Mouse (Mus musculus): ENCODE results near the gene Ctbp2.

DNA sequence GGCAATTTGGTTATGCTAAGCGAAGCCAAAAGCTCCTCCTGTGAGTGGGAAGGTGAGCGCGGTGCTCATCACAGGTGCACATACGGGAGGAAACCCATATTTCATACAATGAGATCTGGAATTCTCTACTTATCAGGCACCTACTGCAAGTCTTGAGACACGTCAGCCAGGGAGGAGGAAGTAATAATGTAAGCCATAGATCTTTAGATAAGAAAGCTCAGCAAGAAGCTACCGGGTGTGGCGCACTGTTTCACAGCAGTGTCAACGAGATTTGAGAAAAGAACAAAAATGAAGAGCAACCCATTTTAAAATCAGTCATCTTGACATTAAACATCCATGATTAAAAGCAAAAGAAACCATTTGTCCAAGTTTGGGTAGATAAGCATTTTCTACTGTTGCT, 95.2 kb downstream of the Ctbp2 start:
- TF ChIP-seq TAL1 (IDR thresholded peaks at IDR 0.05; ENCODE audit: low read length) = no peak
- TF ChIP-seq GATA1 (IDR thresholded peaks at IDR 0.05; ENCODE audit: low read length) = no peak

Data from erythroblast, embryonic 14.5 days (primary cell).